Mouse (Mus musculus) heart, adult 10 weeks (tissue): ENCODE measurements around the gene Nrg3. TPM values are rescaled to one million over a fixed set of nuclear protein-coding genes. Genes with fewer than 3 reads are reported as not detected.

Experiments used
- polyA plus RNA-seq: library from polyadenylated mRNA; stranded (reverse); fragments of 350-450 nt; fragmentation: Illumina TruSeq; extraction: RNeasy Lipid Tissue Mini Kit (QIAGEN cat#74804); gene quantifications from one replicate; pipeline ENCODE4 v1.2.3, GENCODE M21; 2014; ENCODE audit warnings: low read depth, low replicate concordance

The Nrg3 gene
- not detected for polyA plus RNA-seq

GRCm38 (mm10) chr14:39472790-39473761 is at the start of gene Nrg3:
Gene Nrg3, minus strand, starts transcription at chr14:39473088.

